Mouse (Mus musculus) brain, embryonic 18.5 days (tissue): ENCODE results near the gene Slc9a9.

Experiments
- DNase-seq: peaks from one replicate; pipeline ENCODE4 v3.0.0-alpha.2; 2012; ENCODE audit warnings: low read depth, low spot score

The Slc9a9 gene

DNA sequence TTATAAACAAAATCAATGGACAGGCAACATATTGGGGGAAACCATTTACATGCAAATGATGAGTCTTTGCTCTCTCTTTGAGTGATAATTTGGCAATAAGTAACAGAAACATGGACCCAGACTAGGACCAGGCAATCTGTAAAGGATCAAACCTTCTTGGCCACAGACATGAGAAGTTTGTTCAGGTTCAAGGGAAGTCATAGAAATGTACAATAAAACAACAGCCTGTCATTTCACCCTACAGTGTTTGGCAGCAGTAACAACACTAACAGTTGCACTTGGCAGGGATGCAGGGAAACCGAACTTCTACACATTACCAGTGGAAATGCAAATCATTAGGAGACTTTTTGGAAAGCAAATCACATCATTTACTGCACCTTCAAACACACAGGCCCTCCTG, 164.1 kb downstream of the Slc9a9 start:
- no peak for DNase-seq

DNA sequence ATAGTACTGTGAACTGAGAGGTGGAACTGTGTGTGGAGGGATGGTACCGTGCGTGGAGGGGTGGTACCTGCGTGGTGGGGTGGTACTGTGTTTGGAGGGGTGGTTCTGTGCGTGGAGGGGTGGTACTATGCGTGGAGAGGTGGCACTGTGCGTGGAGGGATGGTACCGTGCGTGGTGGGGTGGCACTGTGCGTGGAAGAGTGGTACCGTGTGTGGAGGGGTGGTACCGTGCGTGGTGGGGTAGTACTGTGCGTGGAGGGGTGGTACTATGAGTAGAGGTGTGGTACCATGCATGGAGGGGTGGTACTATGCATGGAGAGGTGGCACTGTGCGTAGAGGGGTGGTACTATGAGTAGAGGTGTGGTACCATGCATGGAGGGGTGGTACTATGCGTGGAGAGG, 167.7 kb downstream of the Slc9a9 start:
- no peak for DNase-seq

DNA sequence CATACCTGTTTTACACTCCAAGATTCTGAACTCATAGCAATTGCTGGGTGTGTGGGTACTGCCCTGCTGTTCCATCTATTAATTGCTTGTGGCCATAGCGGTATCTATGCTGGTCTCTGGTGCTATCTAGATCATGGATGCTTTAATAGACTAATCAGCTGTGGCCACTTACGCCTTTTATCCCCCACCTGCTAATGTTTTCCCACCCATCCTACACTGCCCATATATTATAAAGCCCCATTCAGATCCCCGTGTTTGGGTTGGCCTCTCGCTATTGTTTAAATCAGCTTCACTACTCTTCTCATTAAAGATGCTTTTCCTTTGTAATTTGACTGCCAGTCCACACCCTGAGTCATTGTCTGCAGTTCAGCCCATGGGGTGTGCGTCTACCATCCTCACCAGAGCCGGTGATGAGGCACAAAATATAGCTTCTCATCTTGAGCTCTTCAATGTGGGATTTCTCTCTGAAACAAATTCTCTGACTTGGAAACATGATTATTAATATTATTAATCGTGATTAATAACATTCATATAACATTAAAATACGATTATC, 168.8 kb downstream of the Slc9a9 start:
- no peak for DNase-seq

DNA sequence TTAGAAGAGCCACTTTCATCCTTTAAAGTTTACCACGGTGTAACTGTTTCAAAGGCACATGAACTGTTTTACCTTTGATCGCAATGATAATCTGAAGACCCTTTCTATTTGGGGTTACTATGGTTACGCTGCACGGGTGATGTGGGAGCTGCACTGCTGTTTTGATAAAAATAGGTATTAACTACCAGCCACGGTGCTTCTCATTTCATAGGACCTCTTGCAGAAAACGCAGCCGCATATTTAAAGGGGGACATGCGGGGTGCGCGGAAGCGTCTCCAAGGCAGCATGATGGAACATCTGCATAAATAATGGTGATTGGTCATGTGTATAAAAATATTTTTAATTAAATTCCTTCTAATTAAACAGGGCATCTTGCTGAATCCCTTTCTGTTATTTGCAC, 169.5 kb downstream of the Slc9a9 start:
- no peak for DNase-seq

DNA sequence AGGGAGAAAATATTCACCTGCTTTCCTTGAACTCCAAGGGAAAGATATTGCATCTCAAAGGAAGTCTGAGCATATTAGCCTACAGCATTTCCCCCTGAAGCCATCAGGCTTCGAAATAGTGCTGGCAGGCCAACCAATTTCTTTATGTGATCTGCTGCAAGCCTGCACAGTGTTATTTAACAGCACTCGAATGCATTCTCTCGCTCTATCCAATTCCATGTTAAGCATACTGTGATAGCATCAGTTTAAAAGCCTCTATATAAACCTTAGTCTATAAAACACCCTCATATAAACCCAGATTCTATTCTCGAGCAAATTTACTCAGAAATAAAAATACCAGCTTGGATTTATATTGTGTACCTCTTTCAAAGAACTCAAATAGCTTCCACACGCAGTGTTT, 170.7 kb downstream of the Slc9a9 start:
- DNase-seq, result no peak

DNA sequence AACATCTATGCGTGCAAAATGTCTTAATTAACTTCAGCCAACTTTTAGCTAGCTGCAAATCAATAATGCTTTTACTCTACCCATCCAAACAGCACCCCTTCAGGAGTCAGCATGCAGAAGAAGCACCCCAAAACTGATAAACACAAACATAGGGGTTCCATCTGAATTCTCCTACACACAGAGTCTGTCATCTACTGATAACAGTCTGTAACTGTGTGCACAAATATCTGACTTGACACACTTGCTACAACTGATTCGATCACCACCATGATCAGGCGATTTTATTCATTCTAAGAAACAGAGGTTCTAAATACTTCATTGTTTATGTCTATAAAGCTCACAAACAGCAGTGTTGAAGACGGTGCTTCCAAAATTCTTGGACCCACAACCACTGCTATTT, 171.3 kb downstream of the Slc9a9 start:
- no peak for DNase-seq

DNA sequence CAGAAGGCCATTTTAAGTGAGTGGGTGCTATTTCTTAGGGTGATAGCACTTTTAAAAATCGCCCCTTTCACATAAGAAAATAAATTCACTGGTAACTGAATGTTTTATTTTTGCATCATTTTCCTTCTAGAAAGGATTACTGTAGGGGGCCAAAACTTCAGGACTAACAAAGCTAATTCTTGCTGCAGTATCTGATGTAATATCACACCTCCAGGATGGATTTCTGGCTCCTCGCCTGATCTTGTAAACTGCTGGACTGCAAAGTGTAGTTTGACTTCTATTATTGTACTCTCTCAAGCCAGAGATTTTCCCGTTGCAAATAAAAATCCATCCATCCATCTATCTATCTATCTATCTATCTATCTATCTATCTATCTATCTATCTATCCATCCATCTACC, 174.5 kb downstream of the Slc9a9 start:
- no peak for DNase-seq

DNA sequence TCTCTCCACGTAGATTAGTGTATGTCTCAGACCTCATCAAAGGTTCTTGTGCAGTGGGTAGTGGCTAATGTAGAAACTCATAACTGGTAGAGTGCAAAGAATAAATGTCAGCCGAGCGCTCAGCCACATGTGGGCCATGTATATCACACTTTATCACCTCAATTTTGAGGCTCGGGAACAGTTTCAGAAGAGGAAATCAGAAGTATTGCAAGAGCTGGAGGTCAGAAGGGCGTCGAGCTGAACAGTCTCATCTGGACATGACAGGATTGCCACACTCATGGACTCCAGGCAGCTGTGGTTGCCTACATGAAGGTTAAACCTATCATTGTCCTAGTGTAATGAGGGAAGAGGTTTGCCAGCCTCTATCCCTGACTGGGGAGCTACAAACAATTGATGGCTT, 177.9 kb downstream of the Slc9a9 start:
- DNase-seq, result no peak

DNA sequence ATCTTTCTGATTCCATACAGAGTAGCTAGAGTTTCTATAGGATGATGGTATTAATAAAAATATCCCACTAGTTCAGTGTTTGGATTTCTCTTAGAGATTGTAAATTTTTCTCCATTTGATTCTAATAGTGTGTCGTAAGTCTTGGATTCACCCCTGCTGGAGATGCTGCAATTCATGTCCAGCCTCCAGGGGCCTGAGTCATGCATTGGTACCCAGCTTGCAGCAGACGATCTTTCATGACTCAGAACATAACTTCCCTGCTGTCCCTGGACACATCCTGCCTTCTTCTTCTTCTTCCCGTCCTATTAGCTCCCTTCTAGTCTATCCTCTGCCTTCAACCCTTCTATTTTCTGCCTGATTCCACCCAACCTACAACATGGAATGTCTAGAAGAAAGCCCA, 181.8 kb downstream of the Slc9a9 start:
- no peak for DNase-seq

DNA sequence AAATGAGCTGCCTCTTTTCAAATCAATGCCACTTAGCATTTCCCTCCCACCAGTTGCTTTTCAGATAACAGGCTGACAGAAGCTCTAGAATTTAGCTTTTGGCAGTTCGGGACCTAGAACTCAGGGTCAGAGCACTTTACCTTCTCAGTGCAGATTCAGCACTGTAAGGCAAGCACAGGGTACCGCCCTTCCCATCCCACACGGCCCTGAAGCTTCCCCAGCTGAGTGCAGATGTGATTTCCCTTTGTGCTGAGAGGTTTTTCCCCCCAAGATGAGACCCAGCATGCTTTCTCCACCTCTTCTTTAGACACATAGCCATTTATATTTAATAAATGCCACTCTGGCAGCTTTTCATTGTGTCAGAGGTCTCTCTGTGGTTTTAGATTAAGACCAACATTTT, 186.4 kb downstream of the Slc9a9 start:
- no peak for DNase-seq

DNA sequence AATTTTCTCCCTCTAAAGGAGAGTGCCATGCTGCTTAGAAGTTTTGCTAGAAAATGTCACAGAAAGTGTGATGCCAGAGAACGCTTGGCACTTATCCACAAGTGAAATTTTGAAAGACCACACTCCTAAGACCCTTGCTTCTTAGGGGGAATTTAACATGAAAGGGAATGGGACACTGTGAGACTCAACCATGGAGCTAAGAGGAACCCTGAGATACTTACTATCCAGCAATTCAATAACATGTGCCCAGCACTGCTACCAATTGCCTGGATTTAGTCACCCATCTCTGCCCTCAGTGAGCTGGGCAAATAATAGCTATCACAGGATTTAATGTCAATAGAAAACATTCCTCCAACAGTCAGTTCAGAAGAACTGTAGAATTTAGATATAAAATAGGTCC, 198.8 kb downstream of the Slc9a9 start:
- DNase-seq, result no peak

DNA sequence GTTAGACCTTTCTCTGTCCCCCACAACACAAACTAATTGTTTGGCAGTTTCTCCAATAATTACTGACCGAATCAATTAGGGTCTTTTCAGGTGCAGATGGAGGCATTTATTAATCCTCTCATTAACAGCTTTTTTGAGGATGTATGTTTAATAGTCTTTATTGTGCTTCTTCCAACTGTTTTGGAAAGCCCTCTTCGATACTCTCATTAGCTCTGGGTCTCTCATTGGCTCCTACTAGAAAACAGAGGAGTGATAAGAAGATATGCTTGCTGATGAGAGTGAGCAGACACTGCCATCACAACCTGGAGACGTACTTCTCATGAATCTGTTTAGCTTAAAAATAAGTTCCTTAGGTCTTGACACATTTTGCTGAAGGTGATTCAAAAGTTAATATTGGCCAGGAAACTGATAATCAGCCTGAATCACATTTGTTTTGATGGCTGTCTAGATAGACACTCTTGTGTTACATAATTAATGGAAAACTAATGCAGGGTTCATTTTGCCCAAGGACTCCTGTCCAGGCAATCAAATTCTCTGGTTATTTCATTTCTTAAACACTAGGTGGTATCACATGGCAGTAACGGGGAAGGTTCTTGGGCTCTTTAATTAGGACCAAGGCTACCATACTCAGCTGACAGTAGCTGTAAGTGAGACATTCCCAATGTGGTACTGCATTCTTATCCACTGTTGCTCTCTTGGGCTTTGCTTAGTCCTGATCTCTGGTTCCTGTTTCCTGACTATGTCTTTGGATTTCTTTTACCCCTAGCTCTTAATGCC, 199.5 kb downstream of the Slc9a9 start:
- no peak for DNase-seq

DNA sequence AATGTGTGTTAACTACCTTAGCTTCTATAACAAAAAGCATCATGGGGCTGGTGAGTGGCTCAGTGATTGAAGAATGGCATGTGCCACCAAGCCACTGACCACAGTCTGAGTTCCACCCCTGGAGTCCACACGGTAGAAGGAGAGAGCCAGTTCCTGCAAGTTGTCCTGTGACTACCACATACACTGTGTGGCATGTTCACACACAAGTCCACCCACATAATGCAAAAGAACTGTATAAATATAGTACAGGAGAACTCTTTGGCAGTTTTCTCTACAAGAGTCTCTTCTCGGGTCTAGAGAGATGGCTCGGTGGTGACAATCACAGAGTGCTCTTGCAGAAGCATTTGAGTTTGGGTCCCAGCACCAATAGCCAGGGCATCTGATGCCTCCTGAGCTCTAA, 212.8 kb downstream of the Slc9a9 start:
- DNase-seq, result no peak

DNA sequence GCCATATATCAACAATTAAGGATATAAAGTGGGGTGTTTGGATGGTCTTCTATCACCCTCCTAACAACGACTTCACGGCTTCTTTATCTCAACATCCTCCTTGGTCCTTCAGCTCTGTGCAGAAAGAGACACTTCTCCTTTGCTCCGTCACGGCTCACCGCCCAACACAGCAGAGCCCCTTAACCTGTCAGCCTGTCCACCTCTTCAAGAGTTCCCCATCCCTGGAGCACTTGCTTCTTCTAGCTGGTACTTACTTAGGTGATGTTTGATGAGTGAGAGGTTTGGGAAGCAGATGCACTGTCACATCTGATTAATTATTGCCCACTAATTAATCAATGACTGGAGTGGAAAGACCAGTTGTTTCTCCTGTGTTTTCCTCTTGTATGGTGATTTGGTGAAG, 213.7 kb downstream of the Slc9a9 start:
- DNase-seq, result no peak

DNA sequence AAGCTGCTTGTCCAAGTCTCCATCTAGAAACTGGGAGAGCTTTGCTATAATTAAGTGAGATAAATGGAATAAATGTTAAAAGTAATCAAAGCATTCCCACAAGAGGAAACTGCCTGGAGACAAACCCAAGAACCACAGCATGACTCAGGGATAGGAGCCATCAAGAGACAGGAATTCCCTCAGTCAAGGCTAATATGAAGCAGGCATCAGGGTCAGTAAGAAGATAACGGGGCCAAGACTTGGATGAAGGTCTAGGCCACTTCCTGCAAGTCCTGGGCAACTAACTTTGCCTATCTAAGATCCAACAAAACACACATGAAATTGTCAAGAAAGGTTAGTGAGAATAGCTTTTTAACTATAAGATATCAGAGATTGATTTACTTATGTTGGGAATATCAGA, 215.4 kb downstream of the Slc9a9 start:
- no peak for DNase-seq

DNA sequence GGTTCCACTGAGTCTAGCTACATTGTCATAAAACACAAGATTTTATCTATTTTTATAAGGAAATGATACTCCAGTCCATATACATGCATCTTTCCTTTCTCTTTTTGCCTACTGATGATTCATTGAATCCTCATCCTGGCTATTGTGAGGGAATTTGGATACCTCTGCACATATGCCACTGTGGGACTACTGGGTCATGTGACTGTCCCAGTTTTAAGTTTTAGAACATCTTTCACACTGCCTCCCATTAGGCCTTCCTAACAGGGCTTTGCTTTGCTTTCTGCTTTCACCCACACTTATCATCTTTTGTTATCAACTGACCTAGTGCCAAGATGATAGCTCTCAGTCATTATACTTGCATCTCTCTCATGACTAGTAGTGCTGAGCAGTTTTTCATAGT, 219.9 kb downstream of the Slc9a9 start:
- no peak for DNase-seq

DNA sequence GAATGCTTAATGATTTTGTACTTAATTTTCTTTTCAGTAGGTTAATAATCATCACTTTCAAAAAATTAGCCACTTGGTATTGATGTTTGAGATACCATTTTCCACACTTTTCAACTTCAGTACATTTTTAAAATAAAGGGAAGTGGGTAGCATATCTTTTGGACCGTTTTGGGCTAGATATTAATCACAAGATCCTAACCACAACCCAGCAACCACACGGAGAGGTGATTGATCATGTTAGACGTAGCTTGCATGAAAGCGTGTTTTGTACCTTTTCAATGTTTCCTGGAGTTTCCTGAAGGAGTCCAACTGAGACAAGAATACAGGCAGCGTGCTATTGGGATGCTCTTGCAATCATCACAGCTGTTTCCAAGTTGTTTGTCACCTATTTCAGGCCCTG, 226.2 kb downstream of the Slc9a9 start:
- DNase-seq, result no peak

DNA sequence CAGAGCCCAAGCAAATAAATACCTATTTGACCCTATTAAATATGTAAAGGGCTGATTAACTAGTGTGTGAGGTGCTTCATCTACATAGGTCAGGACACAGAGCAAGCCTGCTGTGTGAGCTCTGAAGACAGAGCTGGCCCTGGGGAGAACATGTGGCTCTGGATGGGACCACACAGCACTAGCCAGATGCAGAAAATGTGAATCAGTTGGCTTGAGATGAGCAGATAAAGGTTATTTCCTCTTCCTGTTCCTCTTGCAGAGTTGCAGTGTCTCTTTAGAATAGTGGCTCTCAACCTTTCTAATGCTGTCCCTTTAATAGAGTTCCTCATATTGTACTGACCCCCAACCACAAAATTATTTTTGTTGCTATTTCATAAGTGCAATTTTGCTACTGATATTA, 234.5 kb downstream of the Slc9a9 start:
- no peak for DNase-seq

DNA sequence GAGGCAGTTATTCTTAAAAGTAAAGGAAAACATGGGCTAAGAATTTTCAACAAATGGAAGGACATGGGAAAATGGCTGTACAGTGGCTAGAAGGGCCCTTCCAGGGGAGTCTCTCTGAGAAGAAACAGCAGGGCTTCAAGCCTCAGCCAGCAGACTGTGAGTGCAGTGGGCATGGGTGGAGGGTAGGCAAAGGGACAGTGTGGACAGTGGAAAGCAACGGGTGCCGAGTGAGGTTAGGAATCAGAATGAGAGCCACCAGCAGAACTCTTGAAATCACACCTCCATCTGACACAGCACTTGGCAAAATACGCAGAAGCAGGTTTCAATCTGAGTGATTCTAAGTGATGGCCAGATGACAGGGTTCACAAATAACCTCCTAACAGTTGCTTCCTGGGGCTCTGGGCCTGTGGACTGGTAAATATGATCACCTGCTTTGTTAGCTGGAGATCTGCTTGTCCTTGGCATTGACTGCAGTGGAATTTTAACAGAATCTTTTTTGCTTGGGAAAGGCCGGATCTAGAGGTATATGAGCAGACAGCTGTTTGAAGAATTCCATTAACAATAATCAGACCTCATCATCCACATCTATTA, 237.4 kb downstream of the Slc9a9 start:
- no peak for DNase-seq

DNA sequence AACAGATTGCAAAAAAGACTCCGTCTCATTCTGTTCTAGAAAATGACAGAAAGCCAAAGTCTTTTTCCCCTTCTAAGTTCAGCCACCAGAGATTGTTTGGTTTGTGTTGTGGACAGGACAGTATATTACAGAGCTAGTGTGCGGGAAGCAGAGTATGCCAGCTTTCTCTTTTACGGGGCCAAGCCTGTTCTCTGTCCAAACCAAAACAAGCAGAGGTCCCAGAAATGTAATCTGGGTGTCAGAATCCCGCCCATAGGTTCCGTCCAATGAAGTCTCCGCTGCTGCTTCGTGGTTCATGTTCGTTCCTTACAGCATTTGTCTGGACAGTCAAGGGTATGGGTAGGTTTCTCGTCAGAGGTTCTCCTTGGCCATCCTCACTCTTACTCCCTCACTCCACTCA, 242.4 kb downstream of the Slc9a9 start:
- no peak for DNase-seq

DNA sequence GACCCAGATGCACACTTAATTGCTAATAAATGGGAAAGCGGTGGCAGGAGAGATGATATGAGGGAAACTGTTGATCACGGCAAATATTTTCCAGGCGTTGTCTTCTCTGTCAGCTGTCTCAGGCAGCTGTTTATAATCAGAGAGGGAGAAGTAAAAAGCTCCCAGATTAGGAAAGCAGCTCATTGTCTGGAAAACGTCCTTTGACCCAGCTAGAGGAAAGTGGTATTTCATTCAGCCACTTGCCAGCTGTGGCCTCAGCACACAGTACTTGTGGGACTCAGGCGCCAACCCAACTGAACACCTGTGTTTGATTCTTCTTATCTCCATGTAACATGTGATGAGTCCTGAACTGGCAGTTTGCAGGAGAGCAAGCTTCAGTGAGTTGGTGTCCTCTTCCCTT, 252.4 kb downstream of the Slc9a9 start:
- DNase-seq, result no peak

DNA sequence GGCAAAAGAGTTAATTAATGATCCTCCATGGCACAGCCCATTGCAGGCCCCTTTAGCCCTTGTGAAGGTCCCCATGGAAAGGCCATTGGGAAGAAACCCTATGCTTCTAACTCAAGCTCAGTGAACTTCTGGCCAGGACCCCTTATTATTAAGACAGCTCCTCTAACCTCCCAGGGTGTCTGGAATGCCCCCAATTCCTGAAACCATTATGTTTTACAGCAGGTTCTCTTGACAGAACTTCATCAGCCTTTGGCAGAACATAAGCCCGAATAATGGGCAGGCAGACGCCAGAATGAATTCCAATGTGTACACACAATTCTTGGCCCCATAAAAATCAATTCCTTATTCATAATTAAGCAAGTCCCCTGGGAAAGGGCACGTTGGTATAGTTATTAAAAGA, 256.1 kb downstream of the Slc9a9 start:
- no peak for DNase-seq

DNA sequence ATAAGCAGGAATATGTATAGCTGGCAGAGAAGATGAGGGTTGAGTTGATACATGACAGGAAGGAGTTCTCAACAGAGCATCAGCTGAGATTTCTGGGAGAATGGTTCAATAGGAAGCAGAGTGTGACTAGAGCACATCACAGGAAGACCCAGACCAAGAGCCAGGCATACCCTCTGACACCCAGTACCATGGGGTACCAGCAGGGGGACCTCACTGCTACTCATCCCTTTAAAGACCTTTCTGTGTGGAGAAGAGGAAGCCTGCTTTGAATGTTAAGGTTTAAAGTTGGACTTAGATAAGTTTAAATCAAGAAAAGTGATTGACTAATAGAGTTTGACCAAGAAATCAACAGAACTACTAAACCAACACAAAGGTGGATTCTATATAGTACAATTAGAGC, 257.4 kb downstream of the Slc9a9 start:
- DNase-seq, result no peak
